Mouse (Mus musculus) T-cell, adult 66 days (primary cell): ENCODE results near the gene Wdr11. TPM values are rescaled to one million over a fixed set of nuclear protein-coding genes. Genes with fewer than 3 reads are reported as not detected.

Experiments
- total RNA-seq, 2 experiments: library from RNA; stranded (reverse); gene quantifications; 3 replicates in 1 of 2; 4 replicates in 1 of 2; pipeline ENCODE4 v1.2.4; 2023

Gene Wdr11
- total RNA-seq, result 10 to 100 TPM; 23.8 to 26.9 TPM

GRCm38 (mm10) chr7:129591371-129592131 lies at the start of gene Wdr11:
Wdr11 (plus strand) TSS chr7:129591863.

